Comparison of ENCODE assay signal across 9 mouse cellular contexts in the genomic region with DNA sequence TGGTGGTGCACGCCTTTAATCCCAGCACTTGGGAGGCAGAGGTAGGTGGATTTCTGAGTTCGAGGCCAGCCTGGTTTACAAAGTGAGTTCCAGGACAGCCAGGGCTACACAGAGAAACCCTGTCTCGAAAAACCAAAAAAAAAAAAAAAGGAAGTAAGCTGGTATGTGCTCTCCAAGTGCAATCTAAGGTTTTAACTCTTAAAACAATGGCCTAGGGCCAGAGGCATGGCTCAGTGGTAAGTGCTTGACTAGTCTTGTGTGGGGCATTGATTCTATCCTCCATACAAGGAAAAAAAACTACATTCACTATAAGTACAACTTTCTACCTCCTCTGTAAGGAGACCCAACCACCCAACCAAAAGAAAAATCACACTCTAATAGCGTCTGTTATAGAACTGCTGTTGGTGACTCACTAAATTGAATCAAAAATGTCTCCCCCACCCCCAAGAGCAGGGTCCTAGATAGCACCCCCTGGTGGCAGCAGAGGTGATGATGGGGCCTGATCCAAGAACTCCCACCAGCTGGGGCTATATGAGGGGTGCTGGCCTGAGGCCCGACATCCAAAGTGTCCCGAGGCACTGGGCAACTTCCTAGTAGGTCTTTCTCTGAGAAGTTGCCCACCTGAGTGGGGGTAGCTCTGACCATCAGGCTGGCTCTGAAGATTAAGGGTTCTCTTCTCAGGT. TPM values are rescaled to one million over a fixed set of nuclear protein-coding genes. Genes with fewer than 3 reads are reported as not detected.
DNase-seq lines count a peak whose midpoint lies in the region; TF ChIP-seq lines count a peak whose summit lies in the region.
"Had no signal": no experiment of that assay in that cellular context is flagged by ENCODE, and none has a peak within 500 bp of the region (broad histone marks: within the 10 kb centered on the region; RNA-seq: fewer than 3 reads in every experiment).

No protein-coding gene starts in this region.

- no peaks in the 10 kb centered on the region for H3K36me3 ChIP-seq in kidney, adult 2 months (ENCODE audit: control insufficient read depth, insufficient read depth, low read length)
- H3K36me3 ChIP-seq: midbrain, embryonic 12.5 days had no signal

- H3K4me3 ChIP-seq in kidney, adult 2 months (ENCODE audit: insufficient read depth, low read depth, low read length), result no peak overlapping the region

- DNase-seq in kidney, adult 2 months, result no peak
- no peak for DNase-seq in kidney, postnatal 14 days
- peak; percentile 38 for DNase-seq in A20 (ENCODE audit: low read depth, low spot score)
- peak; percentile 80 to 81 for DNase-seq in B cell, adult 2 months
- DNase-seq in induced T-regulatory cell, adult 2 months (ENCODE audit: low read depth), result peak; percentile 73
- DNase-seq in adrenal gland, postnatal 10 days, result no peak
- no peak for DNase-seq in yolk sac, embryonic 10.5 days (ENCODE audit: low spot score)

- no peaks in the 10 kb centered on the region for H3K27me3 ChIP-seq in kidney, adult 2 months (replicated peaks; ENCODE audit: control insufficient read depth, insufficient read depth, low read length)

- no peak overlapping the region for H3K27ac ChIP-seq in kidney, adult 2 months (ENCODE audit: insufficient read depth, low read depth, low read length)
- H3K27ac ChIP-seq: midbrain, embryonic 12.5 days had no signal

- H3K4me1 ChIP-seq in kidney, adult 2 months (ENCODE audit: control insufficient read depth, insufficient read depth, low read length), result peaks cover 14% of the 10 kb centered on the region; the same call in 1 of the 2 replicates

- TF ChIP-seq POLR2A in kidney, adult 2 months (IDR thresholded peaks at IDR 0.05; ENCODE audit: low read depth, low read length), result no peak

- 0 out of 2 replicates have a peak, but pooled peaks have one; percentile 17 for TF ChIP-seq CTCF in kidney, adult 2 months (conservative IDR thresholded peaks at IDR 0.05; ENCODE audit: insufficient read depth, insufficient read length, low read depth, low read length)

- 79% methylated on average over 6 of the region's 6 CpGs for WGBS in kidney, adult 2 months

RNA-seq across cellular contexts. Expression of a gene that starts 1.2 kb away (rescaled TPM):
- 1.6 and 1.7 TPM in 2 replicates for polyA plus RNA-seq in kidney, adult 2 months (2012; rRNA removed)
- 1 to 10 TPM in 1 of 2 experiments, under 1 TPM in 1; 0.27 to 1.5 TPM for total RNA-seq in adrenal gland, postnatal 10 days (2021)
- polyA plus RNA-seq: forebrain, embryonic 11.5 days; midbrain, embryonic 12.5 days had no signal

RNA-seq across cellular contexts. Expression of a gene that starts 16.1 kb away (rescaled TPM):
- polyA plus RNA-seq in kidney, adult 2 months (2012; rRNA removed), result 68.7 and 77.3 TPM in 2 replicates
- total RNA-seq in adrenal gland, postnatal 10 days (2021), result 1 to 10 TPM; 7.4 to 8.0 TPM

RNA-seq across cellular contexts. Expression of a gene that starts 16.5 kb away (rescaled TPM):
- 64.4 and 64.5 TPM in 2 replicates for polyA plus RNA-seq in kidney, adult 2 months (2012; rRNA removed)
- total RNA-seq in adrenal gland, postnatal 10 days (2021), result 10 to 100 TPM; 40.4 to 42.0 TPM

RNA-seq across cellular contexts. Expression of a gene that starts 16.6 kb away (rescaled TPM):
- polyA plus RNA-seq in kidney, adult 2 months (2012; rRNA removed), result 16.8 and 21.1 TPM in 2 replicates
- total RNA-seq in adrenal gland, postnatal 10 days (2021), result 10 to 100 TPM; 21.2 to 21.4 TPM

RNA-seq across cellular contexts. Expression of a gene that starts 26.6 kb away (rescaled TPM):
- polyA plus RNA-seq in kidney, adult 2 months (2012; rRNA removed), result 1,266 and 1,342 TPM in 2 replicates
- 10 to 100 TPM; 38.6 to 40.1 TPM for total RNA-seq in adrenal gland, postnatal 10 days (2021)

Comparison
In these comparisons a context has a peak if more than half of its experiments do, and no peak if none do; other contexts are left out.
1. DNase-seq: peak in A20 (single experiment), B cell, adult 2 months (2 of 2) and induced T-regulatory cell, adult 2 months (single experiment); none in kidney, adult 2 months (single experiment), kidney, postnatal 14 days (single experiment), adrenal gland, postnatal 10 days (single experiment) and yolk sac, embryonic 10.5 days (single experiment).